ENCODE assay signal across 20 mouse cellular contexts in genomic region chr11:87571361-87571950, GRCm38 (mm10). TPM values are rescaled to one million over a fixed set of nuclear protein-coding genes. Genes with fewer than 3 reads are reported as not detected.
DNase-seq lines count a peak whose midpoint lies in the region; ATAC-seq and TF ChIP-seq lines count a peak whose summit lies in the region.
"Had no signal": no experiment of that assay in that cellular context is flagged by ENCODE, and none has a peak within 500 bp of the region (broad histone marks: within the 10 kb centered on the region; RNA-seq: fewer than 3 reads in every experiment).

No protein-coding gene starts in this region.

- H3K27me3 ChIP-seq in kidney, postnatal 0 days (ENCODE audit: insufficient read depth, low read length), result no peaks in the 10 kb centered on the region
- H3K27me3 ChIP-seq in heart, embryonic 15.5 days, result no peaks in the 10 kb centered on the region
- no peaks in the 10 kb centered on the region for H3K27me3 ChIP-seq in thymus, adult 2 months (ENCODE audit: control insufficient read depth, insufficient read depth, low read length)
- H3K27me3 ChIP-seq: midbrain, embryonic 13.5 days; stomach, embryonic 15.5 days had no signal

- no peak for DNase-seq in frontal cortex, postnatal 14 days (ENCODE audit: low spot score in 2 of 2)
- no peak for DNase-seq in kidney, postnatal 0 days (ENCODE audit: low spot score)
- no peak for DNase-seq in kidney, adult 11 months
- peak; percentile 64 for DNase-seq in Muller cell, postnatal 12 days (ENCODE audit: inconsistent ontology term)
- DNase-seq in thymus, adult 2 months, result no peak
- DNase-seq in urinary bladder, postnatal 36 days (ENCODE audit: low spot score in 2 of 2), result no peak
- DNase-seq: cerebellum, adult 18-20 months; gastrocnemius, postnatal 10 days; layer of hippocampus, adult 9-11 months; spleen, adult 18-20 months; thymus, postnatal 14 days had no signal

- peaks cover 12% of the 10 kb centered on the region for H3K4me1 ChIP-seq in kidney, postnatal 0 days (replicated peaks; ENCODE audit: insufficient read depth, low read length)
- peaks cover 38% of the 10 kb centered on the region for H3K4me1 ChIP-seq in heart, embryonic 15.5 days (replicated peaks)
- H3K4me1 ChIP-seq in thymus, adult 2 months (replicated peaks; ENCODE audit: control insufficient read depth, insufficient read depth, low read length), result no peaks in the 10 kb centered on the region
- H3K4me1 ChIP-seq: stomach, embryonic 15.5 days had no signal

- ATAC-seq in frontal cortex, adult (ENCODE audit: low TSS enrichment), result peak; percentile 42; the same call in 1 of the 2 replicates
- ATAC-seq in kidney, postnatal 0 days (replicated peaks; ENCODE audit: low FRiP score, low read depth), result no peak
- ATAC-seq in heart, embryonic 15.5 days (replicated peaks; ENCODE audit: insufficient number of reproducible peaks, insufficient read depth, low FRiP score, low read depth), result no peak
- ATAC-seq: forebrain, embryonic 14.5 days; midbrain, embryonic 13.5 days had no signal

- TF ChIP-seq CTCF in kidney, postnatal 0 days (IDR thresholded peaks at IDR 0.05; ENCODE audit: low read depth), result no peak
- no peak for TF ChIP-seq CTCF in thymus, adult 2 months (IDR thresholded peaks at IDR 0.05; ENCODE audit: borderline replicate concordance, control insufficient read depth, extremely low read depth, insufficient read depth, low read length, poor library complexity)

- TF ChIP-seq POLR2A in thymus, adult 2 months (IDR thresholded peaks at IDR 0.05; ENCODE audit: control insufficient read depth, extremely low read depth, insufficient read depth, low read length, poor library complexity), result no peak

- H3K9ac ChIP-seq in kidney, postnatal 0 days (ENCODE audit: low read depth, low read length), result no peak overlapping the region
- H3K9ac ChIP-seq in heart, embryonic 15.5 days, result no peak overlapping the region
- H3K9ac ChIP-seq: liver, embryonic 15.5 days; midbrain, embryonic 13.5 days; stomach, embryonic 15.5 days had no signal

- 78% methylated on average over 1 of the region's 1 CpGs for WGBS in kidney, postnatal 0 days
- 61% methylated on average over 1 of the region's 1 CpGs for WGBS in heart, embryonic 15.5 days
- 93% methylated on average over 1 of the region's 1 CpGs for WGBS in thymus, adult 2 months

- H3K27ac ChIP-seq in kidney, postnatal 0 days, result peak overlapping the region; percentile 33; the same call in 1 of the 2 replicates
- peak overlapping the region; percentile 67 for H3K27ac ChIP-seq in heart, embryonic 15.5 days
- no peak overlapping the region for H3K27ac ChIP-seq in thymus, adult 2 months (ENCODE audit: control insufficient read depth, insufficient read depth, low read length)
- H3K27ac ChIP-seq: liver, embryonic 15.5 days; macrophage; midbrain, embryonic 13.5 days; stomach, embryonic 15.5 days had no signal

- no peak overlapping the region for H3K4me3 ChIP-seq in kidney, postnatal 0 days (replicated peaks; ENCODE audit: low read depth, low read length)
- no peak overlapping the region for H3K4me3 ChIP-seq in heart, embryonic 15.5 days
- no peak overlapping the region for H3K4me3 ChIP-seq in thymus, adult 2 months (ENCODE audit: control insufficient read depth, insufficient read depth, low read length)
- H3K4me3 ChIP-seq: liver, embryonic 15.5 days; midbrain, embryonic 13.5 days; myocyte; stomach, embryonic 15.5 days had no signal

- no peaks in the 10 kb centered on the region for H3K36me3 ChIP-seq in kidney, postnatal 0 days (ENCODE audit: insufficient read depth, low read length)
- no peaks in the 10 kb centered on the region for H3K36me3 ChIP-seq in heart, embryonic 15.5 days
- no peaks in the 10 kb centered on the region for H3K36me3 ChIP-seq in thymus, adult 2 months (ENCODE audit: control insufficient read depth, insufficient read depth, low read length)
- H3K36me3 ChIP-seq: liver, embryonic 15.5 days; midbrain, embryonic 13.5 days; stomach, embryonic 15.5 days had no signal

- no peaks in the 10 kb centered on the region for H3K9me3 ChIP-seq in kidney, postnatal 0 days (replicated peaks; ENCODE audit: low read length)
- H3K9me3 ChIP-seq in heart, embryonic 15.5 days (replicated peaks), result no peaks in the 10 kb centered on the region
- H3K9me3 ChIP-seq: liver, embryonic 15.5 days; midbrain, embryonic 13.5 days; stomach, embryonic 15.5 days had no signal

- no peak overlapping the region for H3K4me2 ChIP-seq in kidney, postnatal 0 days (ENCODE audit: low read length)
- no peak overlapping the region for H3K4me2 ChIP-seq in heart, embryonic 15.5 days
- H3K4me2 ChIP-seq: liver, embryonic 15.5 days; midbrain, embryonic 13.5 days; stomach, embryonic 15.5 days had no signal

RNA-seq across cellular contexts. Expression of gene Sept4, which starts 2.8 kb away (rescaled TPM):
- polyA plus RNA-seq in kidney, postnatal 0 days (2015; fragmentation: Nextera tagmentation; extraction: Ambion mirVana), result 146 TPM in 2 replicates
- polyA plus RNA-seq in heart, embryonic 15.5 days (2015; fragmentation: Nextera tagmentation; extraction: Ambion mirVana), result 23.8 and 25.6 TPM in 2 replicates
- 12.6 and 13.2 TPM in 2 replicates for polyA plus RNA-seq in thymus, adult 2 months (2012; rRNA removed)
- polyA plus RNA-seq: macrophage had no signal

RNA-seq across cellular contexts. Expression of gene Gm11492, which starts 5.0 kb away (rescaled TPM):
- not detected in 2 replicates for polyA plus RNA-seq in kidney, postnatal 0 days (2015; fragmentation: Nextera tagmentation; extraction: Ambion mirVana)
- not detected in 2 replicates for polyA plus RNA-seq in heart, embryonic 15.5 days (2015; fragmentation: Nextera tagmentation; extraction: Ambion mirVana)
- 0.06 TPM in 1 of 2 replicates, not detected in the other for polyA plus RNA-seq in thymus, adult 2 months (2012; rRNA removed)
- polyA plus RNA-seq: forebrain, embryonic 14.5 days; kidney, embryonic 16.5 days; liver, embryonic 15.5 days; macrophage; midbrain, embryonic 13.5 days; myocyte; stomach, embryonic 15.5 days had no signal

RNA-seq across cellular contexts. Expression of gene Mtmr4, which starts 20.5 kb away (rescaled TPM):
- polyA plus RNA-seq in kidney, postnatal 0 days (2015; fragmentation: Nextera tagmentation; extraction: Ambion mirVana), result 19.8 and 21.0 TPM in 2 replicates
- 13.1 and 18.4 TPM in 2 replicates for polyA plus RNA-seq in heart, embryonic 15.5 days (2015; fragmentation: Nextera tagmentation; extraction: Ambion mirVana)
- 47.0 and 51.1 TPM in 2 replicates for polyA plus RNA-seq in thymus, adult 2 months (2012; rRNA removed)

RNA-seq across cellular contexts. Expression of gene Hsf5, which starts 45.5 kb away (rescaled TPM):
- 0.11 and 0.16 TPM in 2 replicates for polyA plus RNA-seq in kidney, postnatal 0 days (2015; fragmentation: Nextera tagmentation; extraction: Ambion mirVana)
- 0.08 and 0.09 TPM in 2 replicates for polyA plus RNA-seq in heart, embryonic 15.5 days (2015; fragmentation: Nextera tagmentation; extraction: Ambion mirVana)
- polyA plus RNA-seq in thymus, adult 2 months (2012; rRNA removed), result 0.04 and 0.05 TPM in 2 replicates
- polyA plus RNA-seq: liver, embryonic 15.5 days; macrophage; myocyte had no signal
